Mouse (Mus musculus): ENCODE results near the gene Lurap1. TPM values are rescaled to one million over a fixed set of nuclear protein-coding genes. Genes with fewer than 3 reads are reported as not detected.

Lurap1 gene
- total RNA-seq, 1 experiment, result 0.49 TPM

- TF ChIP-seq ZC3H11A (IDR thresholded peaks at IDR 0.05; ENCODE audit: borderline replicate concordance, low read depth, low read length) (no peak), ZNF384 (IDR thresholded peaks at IDR 0.05; ENCODE audit: low read depth, low read length) (no peak), HCFC1 (IDR thresholded peaks at IDR 0.05; ENCODE audit: borderline replicate concordance, insufficient read depth, low read length) (no peak), CHD2 (IDR thresholded peaks at IDR 0.05; ENCODE audit: low read depth, low read length) (no peak), MAFK (IDR thresholded peaks at IDR 0.05; ENCODE audit: insufficient read depth, low read depth, low read length) (no peak)
- Histone ChIP-seq H3K4me3 (ENCODE audit: insufficient read depth in 1 of 2, low read depth in 1 of 2, low read length in 2 of 2, poor library complexity in 1 of 2, severe bottlenecking in 1 of 2) (peak overlapping the region; percentile 62 to 73), H3K27ac (ENCODE audit: insufficient read depth, low read depth, low read length, poor library complexity, severe bottlenecking) (peak overlapping the region; percentile 93), H3K4me1 (ENCODE audit: control insufficient read depth in 2 of 2, insufficient read depth in 2 of 2, low read length in 2 of 2, poor library complexity in 1 of 2) (peaks cover 7 to 33% of the 10 kb centered on the region in 2 experiments; a peak in 3 of 4 replicates), H3K9me3 (ENCODE audit: control insufficient read depth, insufficient read depth, low read depth, low read length) (no peaks in the 10 kb centered on the region), H3K36me3 (ENCODE audit: control insufficient read depth, insufficient read depth, low read length, poor library complexity, severe bottlenecking) (no peaks in the 10 kb centered on the region), H3K9ac (ENCODE audit: insufficient read depth, low read depth, low read length, poor library complexity, severe bottlenecking) (peak overlapping the region; percentile 78)
- DNase-seq (ENCODE audit: low read depth, low spot score), result no peak
- in situ Hi-C loops (cut with MboI; ENCODE audit: low sequenced_read_pairs in 2 of 2, unreplicated experiment in 2 of 2), result no loop called here
These were observed 25.4 kb upstream of the Lurap1 start for GRCm38 (mm10) chr4:116176543-116176988.

DNA sequence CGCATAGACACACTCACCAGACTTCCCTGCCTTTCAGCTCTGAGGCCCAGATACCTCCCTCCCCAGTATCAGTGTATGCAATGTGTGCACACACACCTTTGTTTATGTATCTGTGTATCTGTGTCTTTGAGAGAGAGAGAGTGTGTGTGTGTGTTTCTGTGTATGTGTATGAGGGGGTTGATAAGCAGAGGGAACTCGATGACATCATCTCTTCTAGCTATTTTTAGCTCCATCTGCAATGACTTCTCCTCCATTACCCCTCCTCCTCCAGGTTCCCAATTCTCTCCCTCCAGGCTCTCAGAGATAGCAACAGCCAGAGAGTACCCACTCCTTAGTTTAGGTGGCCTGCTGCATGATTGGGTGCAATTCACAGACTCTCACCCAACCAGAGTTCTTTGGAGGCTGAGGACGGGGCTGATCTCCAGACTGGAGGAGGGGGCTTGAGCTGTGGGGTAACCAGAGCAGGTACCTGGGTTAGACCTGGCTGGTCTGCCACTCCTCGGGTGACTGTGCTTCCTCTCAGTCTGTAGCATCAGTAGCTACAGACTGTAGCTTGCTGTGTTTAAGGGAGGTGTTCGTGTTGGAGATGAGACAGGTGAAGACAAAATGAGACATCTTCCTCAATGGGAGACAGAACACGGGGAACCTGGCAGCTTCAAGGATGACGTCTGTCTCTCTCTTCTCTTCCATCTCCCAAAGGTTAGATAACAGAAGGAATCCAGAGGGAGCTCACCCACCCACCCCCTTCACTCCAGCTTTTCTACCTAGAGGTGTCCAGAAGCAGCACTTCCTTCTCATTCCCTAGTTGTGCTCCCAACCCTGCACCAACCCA, 24.8 kb upstream of the Lurap1 start:
- peak overlapping the region; percentile 62 to 73 for H3K4me3 ChIP-seq (ENCODE audit: insufficient read depth in 1 of 2, low read depth in 1 of 2, low read length in 2 of 2, poor library complexity in 1 of 2, severe bottlenecking in 1 of 2)
- in situ Hi-C loops (cut with MboI; ENCODE audit: low sequenced_read_pairs in 2 of 2, unreplicated experiment in 2 of 2), result no loop called here
- H3K4me1 ChIP-seq (ENCODE audit: control insufficient read depth in 2 of 2, insufficient read depth in 2 of 2, low read length in 2 of 2, poor library complexity in 1 of 2), result peaks cover 4 to 28% of the 10 kb centered on the region in 2 experiments; a peak in 3 of 4 replicates
- peak overlapping the region; percentile 93 for H3K27ac ChIP-seq (ENCODE audit: insufficient read depth, low read depth, low read length, poor library complexity, severe bottlenecking)
- H3K9me3 ChIP-seq (ENCODE audit: control insufficient read depth, insufficient read depth, low read depth, low read length), result no peaks in the 10 kb centered on the region
- no peak for DNase-seq (ENCODE audit: low read depth, low spot score)
- no peak for TF ChIP-seq ZC3H11A (IDR thresholded peaks at IDR 0.05; ENCODE audit: borderline replicate concordance, low read depth, low read length)
- TF ChIP-seq CHD2 (IDR thresholded peaks at IDR 0.05; ENCODE audit: low read depth, low read length), result no peak
- no peak for TF ChIP-seq MAFK (IDR thresholded peaks at IDR 0.05; ENCODE audit: insufficient read depth, low read depth, low read length)
- TF ChIP-seq HCFC1 (IDR thresholded peaks at IDR 0.05; ENCODE audit: borderline replicate concordance, insufficient read depth, low read length), result no peak
- TF ChIP-seq ZNF384 (IDR thresholded peaks at IDR 0.05; ENCODE audit: low read depth, low read length), result no peak
- H3K9ac ChIP-seq (ENCODE audit: insufficient read depth, low read depth, low read length, poor library complexity, severe bottlenecking), result peak overlapping the region; percentile 78
- no peaks in the 10 kb centered on the region for H3K36me3 ChIP-seq (ENCODE audit: control insufficient read depth, insufficient read depth, low read length, poor library complexity, severe bottlenecking)

DNA sequence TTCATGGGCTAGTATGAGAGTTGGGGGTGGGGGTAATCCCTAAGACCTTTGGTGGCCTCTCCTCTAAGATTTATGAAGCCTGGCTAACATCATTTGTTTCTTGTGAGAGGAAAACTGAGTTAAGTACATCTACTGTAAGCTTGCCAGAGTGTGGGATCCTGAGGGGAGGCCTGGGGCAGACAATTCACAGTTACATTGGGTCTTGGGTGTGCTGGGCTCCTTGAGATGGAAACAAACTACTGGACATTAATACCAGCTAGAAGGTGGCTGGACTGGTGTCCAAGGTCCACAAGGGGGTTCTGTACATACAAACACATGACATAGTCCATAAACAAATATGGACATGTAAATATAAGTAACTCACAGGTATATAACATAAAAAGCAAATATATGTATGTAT, 24.0 kb upstream of the Lurap1 start:
- TF ChIP-seq ZC3H11A (IDR thresholded peaks at IDR 0.05; ENCODE audit: borderline replicate concordance, low read depth, low read length), result no peak
- TF ChIP-seq ZNF384 (IDR thresholded peaks at IDR 0.05; ENCODE audit: low read depth, low read length), result no peak
- TF ChIP-seq HCFC1 (IDR thresholded peaks at IDR 0.05; ENCODE audit: borderline replicate concordance, insufficient read depth, low read length), result no peak
- no peak for TF ChIP-seq CHD2 (IDR thresholded peaks at IDR 0.05; ENCODE audit: low read depth, low read length)
- TF ChIP-seq MAFK (IDR thresholded peaks at IDR 0.05; ENCODE audit: insufficient read depth, low read depth, low read length), result no peak
- in situ Hi-C loops (cut with MboI; ENCODE audit: low sequenced_read_pairs in 2 of 2, unreplicated experiment in 2 of 2), result no loop called here
- DNase-seq (ENCODE audit: low read depth, low spot score), result no peak
- Histone ChIP-seq H3K36me3 (ENCODE audit: control insufficient read depth, insufficient read depth, low read length, poor library complexity, severe bottlenecking) (no peaks in the 10 kb centered on the region), H3K4me3 (ENCODE audit: insufficient read depth in 1 of 2, low read depth in 1 of 2, low read length in 2 of 2, poor library complexity in 1 of 2, severe bottlenecking in 1 of 2) (no peak overlapping the region), H3K9ac (ENCODE audit: insufficient read depth, low read depth, low read length, poor library complexity, severe bottlenecking) (no peak overlapping the region), H3K4me1 (ENCODE audit: control insufficient read depth in 2 of 2, insufficient read depth in 2 of 2, low read length in 2 of 2, poor library complexity in 1 of 2) (peaks cover 4 to 28% of the 10 kb centered on the region in 2 experiments; a peak in 3 of 4 replicates), H3K9me3 (ENCODE audit: control insufficient read depth, insufficient read depth, low read depth, low read length) (no peaks in the 10 kb centered on the region), H3K27ac (ENCODE audit: insufficient read depth, low read depth, low read length, poor library complexity, severe bottlenecking) (no peak overlapping the region)

DNA sequence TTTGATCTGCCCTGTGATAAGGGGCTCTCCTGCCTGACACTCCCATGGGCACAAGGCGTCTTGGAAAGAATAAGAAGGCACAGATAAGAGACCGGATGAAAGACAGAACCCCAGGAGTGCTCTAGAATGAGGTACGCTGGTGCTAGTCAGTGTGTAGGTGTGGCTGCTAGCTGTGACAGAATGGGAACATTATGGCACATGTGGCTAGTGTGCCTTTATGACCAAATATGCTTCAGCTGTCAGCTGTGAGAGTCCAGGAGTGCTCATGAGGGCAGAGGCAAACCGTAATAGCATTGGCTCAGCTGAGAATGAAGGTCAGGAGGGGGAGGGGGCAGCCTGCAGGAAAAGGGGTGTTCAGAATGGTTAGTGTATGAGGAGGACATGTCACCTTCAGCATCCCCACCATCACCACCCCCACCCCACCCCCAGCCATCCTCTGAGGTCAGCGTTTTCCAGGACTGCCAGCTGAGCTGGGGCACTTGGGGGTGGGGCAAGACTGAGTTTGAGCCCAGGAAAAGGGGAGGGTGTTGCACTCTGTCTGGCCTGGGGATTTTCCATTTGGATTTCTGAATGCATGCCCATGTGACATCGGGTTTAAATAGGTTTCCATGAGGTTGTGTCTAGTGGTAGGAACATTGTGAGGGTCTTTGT, 23.5 kb upstream of the Lurap1 start:
- no peak overlapping the region for H3K4me3 ChIP-seq (ENCODE audit: insufficient read depth in 1 of 2, low read depth in 1 of 2, low read length in 2 of 2, poor library complexity in 1 of 2, severe bottlenecking in 1 of 2)
- TF ChIP-seq ZC3H11A (IDR thresholded peaks at IDR 0.05; ENCODE audit: borderline replicate concordance, low read depth, low read length) (no peak), HCFC1 (IDR thresholded peaks at IDR 0.05; ENCODE audit: borderline replicate concordance, insufficient read depth, low read length) (no peak), CHD2 (IDR thresholded peaks at IDR 0.05; ENCODE audit: low read depth, low read length) (no peak), MAFK (IDR thresholded peaks at IDR 0.05; ENCODE audit: insufficient read depth, low read depth, low read length) (no peak), ZNF384 (IDR thresholded peaks at IDR 0.05; ENCODE audit: low read depth, low read length) (no peak)
- no peak overlapping the region for H3K9ac ChIP-seq (ENCODE audit: insufficient read depth, low read depth, low read length, poor library complexity, severe bottlenecking)
- H3K4me1 ChIP-seq (ENCODE audit: control insufficient read depth in 2 of 2, insufficient read depth in 2 of 2, low read length in 2 of 2, poor library complexity in 1 of 2), result peaks cover 4 to 28% of the 10 kb centered on the region in 2 experiments; a peak in 3 of 4 replicates
- no peaks in the 10 kb centered on the region for H3K36me3 ChIP-seq (ENCODE audit: control insufficient read depth, insufficient read depth, low read length, poor library complexity, severe bottlenecking)
- H3K27ac ChIP-seq (ENCODE audit: insufficient read depth, low read depth, low read length, poor library complexity, severe bottlenecking), result no peak overlapping the region
- in situ Hi-C loops (cut with MboI; ENCODE audit: low sequenced_read_pairs in 2 of 2, unreplicated experiment in 2 of 2), result no loop called here
- no peak for DNase-seq (ENCODE audit: low read depth, low spot score)
- no peaks in the 10 kb centered on the region for H3K9me3 ChIP-seq (ENCODE audit: control insufficient read depth, insufficient read depth, low read depth, low read length)
